Mouse (Mus musculus) liver, embryonic 15.5 days (tissue): ENCODE results near the gene Gm28035. TPM values are rescaled to one million over a fixed set of nuclear protein-coding genes. Genes with fewer than 3 reads are reported as not detected.

Source experiments
- ATAC-seq: fragments of 200-750 bp; cut with Nextera tagmentation; 2 replicates; pipeline ENCODE4 v1.8.0; 2017; ENCODE audit warnings: moderate number of reproducible peaks, mild to moderate bottlenecking, moderate library complexity; ENCODE audit not compliant: insufficient read depth
- H3K27ac ChIP-seq: fragments of 300-500 bp; sonication (generic); replicated peaks from 2 replicates; pipeline ENCODE4 v1.5.1; 2015; ENCODE audit warnings: mild to moderate bottlenecking, inconsistent platforms
- H3K27me3 ChIP-seq: fragments of 300-500 bp; sonication (generic); 2 replicates; pipeline ENCODE4 v1.6.1; 2015; ENCODE audit warnings: mild to moderate bottlenecking, inconsistent platforms
- H3K36me3 ChIP-seq: fragments of 300-500 bp; sonication (generic); replicated peaks from 2 replicates; pipeline ENCODE4 v1.6.1; 2015; ENCODE audit warnings: moderate library complexity, mild to moderate bottlenecking, inconsistent platforms
- H3K4me1 ChIP-seq: fragments of 300-500 bp; sonication (generic); replicated peaks from 2 replicates; pipeline ENCODE4 v1.6.1; 2015; ENCODE audit warnings: inconsistent platforms
- H3K4me2 ChIP-seq: fragments of 300-500 bp; sonication (generic); 2 replicates; pipeline ENCODE4 v1.6.1; 2015; ENCODE audit warnings: moderate library complexity, mild to moderate bottlenecking, inconsistent platforms
- H3K4me3 ChIP-seq: fragments of 300-500 bp; sonication (generic); replicated peaks from 2 replicates; pipeline ENCODE4 v1.5.1; 2015; ENCODE audit warnings: mild to moderate bottlenecking, inconsistent platforms
- H3K9ac ChIP-seq: fragments of 300-500 bp; sonication (generic); 2 replicates; pipeline ENCODE4 v1.6.1; 2015; ENCODE audit warnings: moderate library complexity, mild to moderate bottlenecking, inconsistent platforms
- H3K9me3 ChIP-seq: fragments of 300-500 bp; sonication (generic); replicated peaks from 2 replicates; pipeline ENCODE4 v1.6.1; 2016; ENCODE audit warnings: inconsistent platforms
- WGBS: fragments of 180-500 bp; shearing (Covaris S2); methylation state at CpG from one replicate; pipeline ENCODE4 v1.1.7; 2015; ENCODE audit warnings: mixed read lengths; ENCODE audit not compliant: insufficient replicate concordance; 5-methylcytosine and 5-hydroxymethylcytosine counted together
- polyA plus RNA-seq: library from polyadenylated mRNA; unstranded; fragments of >200 nt; fragmentation: Nextera tagmentation; extraction: Ambion mirVana; gene quantifications from 2 replicates; pipeline ENCODE4 v1.2.1, GENCODE M21; 2015

Gm28035 gene
- polyA plus RNA-seq, 1 experiment from 2014 or later, result 0.10 TPM

DNA sequence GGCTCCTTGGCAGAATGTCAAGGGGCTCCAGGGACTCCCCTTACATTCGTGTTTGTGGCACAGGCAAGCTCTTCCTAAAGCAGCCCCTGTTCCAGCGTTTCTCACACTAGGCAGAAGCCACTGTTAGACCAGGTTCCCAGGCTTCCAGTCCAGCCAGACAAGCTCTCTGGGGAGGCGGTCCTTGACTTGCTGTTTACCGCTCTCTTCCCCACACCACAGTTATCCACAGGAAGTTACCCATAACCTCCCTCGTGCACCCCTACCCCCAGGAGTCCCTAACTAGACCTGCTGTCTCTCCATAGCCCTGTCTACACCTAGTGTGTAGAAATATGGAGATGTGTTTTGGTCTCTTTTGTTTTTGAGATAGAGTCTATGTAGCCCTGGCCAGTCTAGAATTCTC is 13.4 kb downstream of the Gm28035 start:
- no peaks in the 10 kb centered on the region for H3K27me3 ChIP-seq
- H3K4me2 ChIP-seq, result no peak overlapping the region
- H3K36me3 ChIP-seq, result peaks cover 67% of the 10 kb centered on the region
- WGBS, result 41% methylated on average over 5 of the region's 5 CpGs
- no peaks in the 10 kb centered on the region for H3K9me3 ChIP-seq
- peaks cover 48% of the 10 kb centered on the region for H3K4me1 ChIP-seq
- no peak overlapping the region for H3K27ac ChIP-seq
- no peak for ATAC-seq
- no peak overlapping the region for H3K9ac ChIP-seq
- H3K4me3 ChIP-seq, result no peak overlapping the region

DNA sequence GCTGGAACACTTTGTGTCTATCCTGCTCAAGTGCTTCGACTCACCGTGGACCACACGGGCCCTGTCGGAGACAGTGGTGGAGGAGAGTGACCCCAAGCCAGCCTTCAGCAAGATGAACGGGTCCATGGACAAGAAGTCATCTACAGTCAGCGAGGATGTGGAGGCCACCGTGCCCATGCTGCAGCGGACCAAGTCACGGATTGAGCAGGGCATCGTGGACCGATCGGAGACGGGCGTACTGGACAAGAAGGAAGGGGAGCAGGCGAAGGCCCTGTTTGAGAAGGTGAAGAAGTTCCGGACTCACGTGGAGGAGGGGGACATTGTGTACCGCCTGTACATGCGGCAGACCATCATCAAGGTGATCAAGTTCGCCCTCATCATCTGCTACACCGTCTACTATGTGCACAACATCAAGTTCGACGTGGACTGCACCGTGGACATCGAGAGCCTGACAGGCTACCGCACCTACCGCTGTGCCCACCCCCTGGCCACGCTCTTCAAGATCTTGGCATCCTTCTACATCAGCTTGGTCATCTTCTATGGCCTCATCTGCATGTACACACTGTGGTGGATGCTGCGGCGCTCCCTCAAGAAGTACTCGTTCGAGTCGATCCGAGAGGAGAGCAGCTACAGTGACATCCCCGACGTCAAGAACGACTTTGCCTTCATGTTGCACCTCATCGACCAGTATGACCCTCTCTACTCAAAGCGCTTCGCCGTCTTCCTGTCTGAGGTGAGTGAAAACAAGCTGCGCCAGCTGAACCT is 15.4 kb downstream of the Gm28035 start:
- WGBS, result 92% methylated on average over 42 of the region's 42 CpGs

DNA sequence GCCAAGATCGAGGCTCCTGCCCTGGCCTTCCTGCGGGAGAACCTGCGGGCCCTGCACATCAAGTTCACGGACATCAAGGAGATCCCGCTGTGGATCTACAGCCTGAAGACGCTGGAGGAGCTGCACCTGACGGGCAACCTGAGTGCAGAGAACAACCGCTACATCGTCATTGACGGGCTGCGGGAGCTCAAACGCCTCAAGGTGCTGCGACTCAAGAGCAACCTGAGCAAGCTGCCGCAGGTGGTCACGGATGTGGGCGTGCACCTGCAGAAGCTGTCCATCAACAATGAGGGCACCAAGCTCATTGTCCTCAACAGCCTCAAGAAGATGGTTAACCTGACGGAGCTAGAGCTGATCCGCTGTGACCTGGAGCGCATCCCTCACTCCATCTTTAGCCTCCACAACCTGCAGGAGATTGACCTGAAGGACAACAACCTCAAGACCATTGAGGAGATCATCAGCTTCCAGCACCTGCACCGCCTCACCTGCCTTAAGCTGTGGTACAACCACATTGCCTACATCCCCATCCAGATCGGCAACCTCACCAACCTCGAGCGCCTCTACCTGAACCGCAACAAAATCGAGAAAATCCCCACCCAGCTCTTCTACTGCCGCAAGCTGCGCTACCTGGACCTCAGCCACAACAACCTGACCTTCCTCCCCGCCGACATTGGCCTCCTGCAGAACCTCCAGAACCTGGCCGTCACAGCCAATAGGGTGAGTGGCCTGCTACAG is 16.4 kb downstream of the Gm28035 start:
- 90% methylated on average over 30 of the region's 30 CpGs for WGBS
- Histone ChIP-seq H3K4me1 (peaks cover 41% of the 10 kb centered on the region), H3K9me3 (no peaks in the 10 kb centered on the region), H3K27ac (no peak overlapping the region), H3K4me3 (no peak overlapping the region), H3K27me3 (no peaks in the 10 kb centered on the region), H3K36me3 (peaks cover 78% of the 10 kb centered on the region), H3K4me2 (no peak overlapping the region), H3K9ac (no peak overlapping the region)
- ATAC-seq, result no peak

More for the DNA sequence above, 15.4 kb downstream of the Gm28035 start:
- ATAC-seq, result no peak
- H3K9ac ChIP-seq, result no peak overlapping the region
- H3K9me3 ChIP-seq, result no peaks in the 10 kb centered on the region
- no peak overlapping the region for H3K4me3 ChIP-seq
- H3K36me3 ChIP-seq, result peaks cover 69% of the 10 kb centered on the region
- H3K4me2 ChIP-seq, result no peak overlapping the region
- H3K27me3 ChIP-seq, result no peaks in the 10 kb centered on the region
- no peak overlapping the region for H3K27ac ChIP-seq
- H3K4me1 ChIP-seq, result peaks cover 51% of the 10 kb centered on the region

DNA sequence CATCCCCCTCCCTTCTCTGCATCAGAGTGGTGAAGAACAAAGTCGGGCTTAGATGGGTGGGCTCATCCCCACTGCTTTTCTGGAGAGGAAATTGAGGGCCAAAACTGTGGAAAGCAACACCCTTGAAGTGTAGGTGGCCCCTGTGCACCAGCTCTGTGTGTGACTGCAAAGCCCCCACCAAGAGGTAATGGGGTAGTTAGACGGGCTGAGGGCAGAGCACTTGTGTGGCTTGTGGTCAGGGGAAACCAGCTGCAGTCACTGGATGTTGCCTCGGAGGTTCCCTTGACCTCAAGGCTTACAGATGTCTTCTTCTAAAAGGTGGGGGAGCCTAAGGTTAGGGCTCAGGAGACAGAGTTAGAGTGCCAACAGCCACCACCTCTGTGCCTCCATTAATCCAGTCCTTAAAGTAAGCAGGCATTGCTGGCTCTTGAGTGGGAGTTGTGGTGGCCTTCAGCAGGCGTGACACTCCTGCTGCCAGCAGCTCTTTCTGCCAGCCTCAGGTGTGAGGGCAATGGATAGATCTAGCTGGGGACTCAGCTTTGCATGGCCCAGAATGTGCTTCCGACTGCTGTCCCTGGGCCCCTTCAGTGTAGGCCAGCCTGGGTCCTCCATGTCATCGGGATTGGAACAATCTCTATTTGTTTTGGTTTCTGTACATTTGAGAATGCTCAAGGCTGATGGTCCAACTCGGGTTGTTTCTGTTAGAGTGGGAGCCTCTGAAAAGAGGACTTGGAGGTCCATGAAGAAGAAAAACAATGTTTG is 17.5 kb downstream of the Gm28035 start:
- H3K36me3 ChIP-seq, result peaks cover 82% of the 10 kb centered on the region
- H3K27ac ChIP-seq, result no peak overlapping the region
- H3K4me2 ChIP-seq, result no peak overlapping the region
- no peak overlapping the region for H3K4me3 ChIP-seq
- H3K9ac ChIP-seq, result no peak overlapping the region
- no peaks in the 10 kb centered on the region for H3K27me3 ChIP-seq
- H3K4me1 ChIP-seq, result peaks cover 31% of the 10 kb centered on the region
- no peaks in the 10 kb centered on the region for H3K9me3 ChIP-seq
- no peak for ATAC-seq
- 48% methylated on average over 7 of the region's 7 CpGs for WGBS

DNA sequence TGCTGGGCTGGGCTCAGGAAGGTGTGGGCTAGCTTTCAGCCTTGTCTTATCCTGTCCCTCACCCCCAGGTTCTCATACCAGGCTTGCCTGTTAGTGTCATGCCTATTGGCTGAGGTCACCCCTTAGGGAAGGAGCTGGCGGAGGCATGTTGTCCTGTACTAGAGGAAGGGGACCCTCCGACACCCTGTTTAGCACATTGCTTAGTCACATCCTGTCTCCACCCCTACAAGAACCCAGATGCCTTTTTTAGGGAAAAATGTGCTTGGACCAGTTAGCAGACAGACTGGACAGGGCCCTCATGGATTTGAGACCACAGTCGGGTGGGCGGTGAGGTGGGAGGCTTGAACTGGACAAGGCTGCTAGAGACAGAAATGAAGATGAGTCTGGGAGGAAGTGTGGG is 18.2 kb downstream of the Gm28035 start:
- Histone ChIP-seq H3K9ac (no peak overlapping the region), H3K27me3 (no peaks in the 10 kb centered on the region), H3K4me1 (peaks cover 28% of the 10 kb centered on the region), H3K4me2 (no peak overlapping the region), H3K4me3 (no peak overlapping the region), H3K36me3 (peaks cover 84% of the 10 kb centered on the region), H3K27ac (no peak overlapping the region), H3K9me3 (no peaks in the 10 kb centered on the region)
- 47% methylated on average over 4 of the region's 4 CpGs for WGBS
- peak; percentile 30; the same call in 1 of the 2 replicates for ATAC-seq

DNA sequence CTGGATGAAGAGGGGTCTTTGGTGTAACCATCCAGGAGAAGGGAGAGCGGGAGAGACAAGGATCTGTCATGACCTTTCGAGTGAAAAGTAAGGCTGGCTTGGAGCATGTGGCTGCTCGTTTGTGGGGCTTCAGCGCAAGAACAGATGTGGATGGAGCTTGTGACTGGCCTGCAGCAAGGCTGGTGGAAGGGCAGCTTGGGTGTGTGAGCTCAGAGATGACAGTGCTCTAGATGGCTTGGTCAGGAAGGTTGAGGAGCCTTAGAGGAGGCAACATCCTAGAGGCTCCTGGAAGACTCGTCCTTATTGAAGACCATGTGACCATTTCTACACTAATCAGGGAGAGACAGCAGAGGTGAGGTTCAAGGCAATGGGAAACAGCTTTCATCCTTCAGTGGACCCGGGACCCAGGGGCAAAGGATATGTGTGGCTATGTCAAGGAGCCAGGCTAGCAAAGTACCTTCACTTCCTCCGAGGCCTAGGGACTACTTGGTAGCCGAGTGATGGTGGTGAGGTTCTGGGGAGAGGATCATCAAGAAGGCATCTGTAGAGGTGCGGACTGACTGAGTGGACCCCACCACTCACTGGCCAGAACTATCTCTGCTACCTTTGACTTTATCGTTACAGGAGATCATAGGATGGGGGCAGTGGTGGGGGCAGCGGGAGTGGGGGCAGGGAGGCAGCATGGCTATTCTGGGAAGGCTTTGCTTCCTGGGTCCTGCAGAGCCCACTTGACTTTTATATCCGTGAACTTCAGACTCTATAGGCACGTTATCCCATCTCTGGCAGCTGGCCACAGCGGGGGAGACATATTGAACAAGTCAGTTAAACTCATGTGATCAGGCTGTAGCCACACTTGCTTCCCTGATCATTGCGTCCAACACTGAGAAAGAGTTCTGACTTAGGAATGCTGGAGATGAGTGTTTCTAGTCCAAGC is 19.0 kb downstream of the Gm28035 start:
- H3K4me3 ChIP-seq, result no peak overlapping the region
- H3K9me3 ChIP-seq, result no peaks in the 10 kb centered on the region
- 77% methylated on average over 15 of the region's 15 CpGs for WGBS
- H3K27me3 ChIP-seq, result no peaks in the 10 kb centered on the region
- H3K4me2 ChIP-seq, result no peak overlapping the region
- H3K27ac ChIP-seq, result no peak overlapping the region
- peaks cover 92% of the 10 kb centered on the region for H3K36me3 ChIP-seq
- no peak for ATAC-seq
- no peak overlapping the region for H3K9ac ChIP-seq
- H3K4me1 ChIP-seq, result peaks cover 25% of the 10 kb centered on the region

DNA sequence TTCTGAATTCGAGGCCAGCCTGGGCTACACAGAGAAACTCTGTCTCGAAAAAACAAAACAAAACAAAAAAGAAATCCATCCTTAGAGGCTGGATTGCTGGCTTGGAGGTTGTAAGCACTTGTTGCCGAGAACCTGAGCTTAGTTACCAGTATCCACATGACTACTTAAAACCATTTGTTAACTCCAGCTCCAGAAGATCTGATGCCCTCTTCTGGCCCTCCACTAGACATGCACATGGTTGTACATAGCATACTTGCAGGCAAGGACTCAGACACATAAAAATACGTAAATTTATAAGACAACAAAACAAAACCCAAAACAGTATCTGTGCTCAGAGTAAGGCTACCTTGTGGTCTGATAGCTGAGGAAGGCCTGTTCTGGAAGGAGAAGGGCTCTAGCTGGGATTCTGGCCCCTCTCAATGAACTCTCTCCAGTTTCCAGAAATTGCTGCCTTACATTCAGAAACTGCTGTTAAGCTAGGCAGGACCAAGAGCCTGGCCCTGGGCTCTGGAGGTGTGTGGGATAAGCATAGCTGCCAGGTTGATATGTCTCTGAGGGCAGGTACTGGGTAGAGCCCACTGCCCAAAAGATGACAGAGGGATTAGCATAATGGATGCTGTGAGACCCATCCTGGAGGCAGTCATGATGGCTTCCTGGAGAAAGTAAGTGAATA is 20.8 kb downstream of the Gm28035 start:
- Histone ChIP-seq H3K4me2 (no peak overlapping the region), H3K27me3 (no peaks in the 10 kb centered on the region)

DNA sequence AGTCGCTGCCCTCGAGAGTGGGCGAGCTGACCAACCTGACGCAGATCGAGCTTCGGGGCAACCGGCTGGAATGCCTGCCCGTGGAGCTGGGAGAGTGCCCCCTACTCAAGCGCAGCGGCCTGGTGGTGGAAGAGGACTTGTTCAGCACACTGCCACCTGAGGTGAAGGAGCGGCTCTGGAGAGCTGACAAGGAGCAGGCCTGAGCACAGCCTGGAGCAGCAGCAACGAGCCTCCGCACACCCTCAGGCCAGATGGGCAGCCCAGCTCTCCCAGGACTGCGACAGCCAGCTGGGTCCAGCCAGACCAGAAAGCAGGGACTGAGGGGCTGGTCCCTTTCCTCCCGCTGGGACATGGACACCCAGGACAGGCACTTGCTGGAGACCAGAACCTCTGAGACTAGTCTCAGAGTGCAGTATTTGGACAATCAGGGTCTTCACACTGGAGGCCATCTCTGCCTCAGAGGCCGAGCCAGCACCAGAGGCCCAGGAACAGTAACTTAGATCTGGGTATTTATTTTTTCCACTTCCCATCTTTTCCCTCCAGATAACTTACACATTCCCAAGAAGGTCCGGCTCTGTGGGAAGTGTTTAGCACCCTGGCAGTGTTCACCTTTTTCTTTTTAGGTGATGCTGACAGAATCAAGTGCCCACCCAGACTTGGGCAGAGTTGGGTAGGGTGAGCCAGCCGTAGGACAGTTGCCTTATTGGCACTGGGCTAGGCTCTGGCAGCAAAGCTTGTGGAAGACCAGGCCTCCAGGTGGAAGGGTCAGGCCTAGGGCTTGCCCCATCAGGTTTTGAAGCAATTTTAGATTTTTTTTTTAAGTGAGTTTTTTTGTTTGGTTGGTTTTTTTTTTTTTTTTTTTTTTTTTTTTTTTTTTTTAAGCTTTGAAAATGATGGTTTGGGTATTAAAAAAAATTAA is 21.8 kb downstream of the Gm28035 start:
- H3K9me3 ChIP-seq, result no peaks in the 10 kb centered on the region
- H3K9ac ChIP-seq, result no peak overlapping the region
- peaks cover 49% of the 10 kb centered on the region for H3K4me1 ChIP-seq
- H3K36me3 ChIP-seq, result peaks cover 76% of the 10 kb centered on the region
- WGBS, result 88% methylated on average over 18 of the region's 18 CpGs
- no peak for ATAC-seq
- H3K4me2 ChIP-seq, result no peak overlapping the region
- H3K27ac ChIP-seq, result no peak overlapping the region
- no peaks in the 10 kb centered on the region for H3K27me3 ChIP-seq
- no peak overlapping the region for H3K4me3 ChIP-seq

More for the DNA sequence above, 20.8 kb downstream of the Gm28035 start:
- 75% methylated on average over 4 of the region's 4 CpGs for WGBS
- peaks cover 40% of the 10 kb centered on the region for H3K4me1 ChIP-seq
- H3K9ac ChIP-seq, result no peak overlapping the region
- ATAC-seq, result no peak
- no peaks in the 10 kb centered on the region for H3K9me3 ChIP-seq
- no peak overlapping the region for H3K27ac ChIP-seq
- peaks cover 86% of the 10 kb centered on the region for H3K36me3 ChIP-seq
- H3K4me3 ChIP-seq, result no peak overlapping the region

DNA sequence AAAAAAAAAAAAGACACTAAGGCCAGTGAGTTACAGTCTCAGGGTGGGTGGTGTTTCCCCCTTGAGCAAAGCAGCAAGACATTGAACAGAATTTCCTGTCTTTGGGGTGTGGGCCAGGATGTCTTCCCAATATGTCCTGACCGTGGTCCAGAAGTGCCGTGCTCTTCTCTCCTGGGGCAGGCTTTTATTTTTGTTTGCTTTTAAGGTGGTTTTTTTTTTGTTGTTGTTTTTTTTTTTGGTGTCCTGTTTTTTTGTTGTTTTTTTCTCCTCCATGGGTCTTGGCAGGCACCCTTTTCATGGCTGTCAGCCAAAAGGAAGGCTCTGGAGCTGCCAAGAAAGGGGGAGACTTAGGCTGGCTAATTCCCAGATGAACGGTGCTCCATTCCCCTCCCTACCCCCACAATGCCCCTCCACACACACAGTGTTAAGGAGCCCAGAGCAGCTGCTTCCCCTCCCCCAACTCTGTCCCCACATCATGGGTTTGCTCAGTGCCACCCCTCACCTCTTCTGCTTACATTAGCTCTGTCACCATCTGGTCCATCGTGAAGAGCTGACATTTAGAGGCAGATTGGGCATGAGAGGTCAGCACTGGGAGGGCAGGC is 22.6 kb downstream of the Gm28035 start:
- H3K9me3 ChIP-seq, result no peaks in the 10 kb centered on the region

More for the DNA sequence above, 22.6 kb downstream of the Gm28035 start:
- Histone ChIP-seq H3K27ac (no peak overlapping the region), H3K9ac (no peak overlapping the region), H3K36me3 (peaks cover 68% of the 10 kb centered on the region), H3K4me2 (no peak overlapping the region), H3K4me3 (no peak overlapping the region), H3K27me3 (no peaks in the 10 kb centered on the region), H3K4me1 (peaks cover 51% of the 10 kb centered on the region)
- ATAC-seq, result no peak
- 82% methylated on average over 4 of the region's 4 CpGs for WGBS
